Mouse (Mus musculus): Measurements from ENCODE around the gene Fgb.

Fgb gene

DNA sequence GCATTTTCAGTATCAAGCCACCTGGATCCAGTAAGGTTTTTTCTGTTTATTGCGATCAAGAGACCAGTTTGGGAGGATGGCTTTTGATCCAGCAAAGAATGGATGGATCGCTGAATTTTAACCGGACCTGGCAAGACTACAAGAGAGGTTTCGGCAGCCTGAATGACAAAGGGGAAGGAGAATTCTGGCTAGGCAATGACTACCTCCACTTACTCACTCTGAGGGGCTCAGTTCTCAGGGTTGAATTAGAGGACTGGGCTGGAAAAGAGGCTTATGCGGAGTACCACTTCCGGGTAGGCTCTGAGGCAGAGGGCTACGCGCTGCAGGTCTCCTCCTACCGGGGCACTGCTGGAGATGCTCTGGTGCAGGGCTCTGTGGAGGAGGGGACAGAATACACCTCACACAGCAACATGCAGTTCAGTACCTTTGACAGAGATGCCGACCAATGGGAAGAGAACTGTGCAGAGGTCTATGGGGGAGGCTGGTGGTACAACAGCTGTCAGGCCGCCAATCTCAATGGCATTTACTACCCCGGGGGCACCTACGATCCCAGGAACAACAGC, 16.8 kb downstream of the Fgb start:
- in situ Hi-C loops (cut with MboI; ENCODE audit: unreplicated experiment in 2 of 2): no loop called here

DNA sequence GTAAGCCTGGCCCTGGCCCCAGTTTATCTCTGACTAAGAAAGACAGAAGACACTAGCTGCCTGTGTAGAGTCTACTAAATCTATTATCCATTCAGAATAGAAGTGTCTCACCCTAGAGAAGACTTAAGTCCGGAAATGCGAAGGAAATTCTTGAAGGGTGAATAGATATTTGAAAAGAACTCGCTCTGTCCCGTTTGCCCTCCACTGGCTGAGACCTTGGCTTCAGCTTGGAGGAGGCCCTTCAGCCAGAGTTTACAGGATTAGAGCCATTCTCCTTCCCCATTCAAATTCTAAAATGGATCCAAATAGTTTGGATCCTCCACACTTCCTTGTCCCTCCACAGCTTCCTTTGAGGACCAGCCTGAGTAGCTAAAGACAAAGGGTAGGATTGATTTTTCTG, 19.3 kb downstream of the Fgb start:
- in situ Hi-C loops (cut with MboI; ENCODE audit: unreplicated experiment in 2 of 2): no loop called here

GRCm38 (mm10) chr3:83027546-83028251, 22.0 kb downstream of the Fgb start:
- in situ Hi-C loops (cut with MboI; ENCODE audit: unreplicated experiment in 2 of 2): no loop called here

DNA sequence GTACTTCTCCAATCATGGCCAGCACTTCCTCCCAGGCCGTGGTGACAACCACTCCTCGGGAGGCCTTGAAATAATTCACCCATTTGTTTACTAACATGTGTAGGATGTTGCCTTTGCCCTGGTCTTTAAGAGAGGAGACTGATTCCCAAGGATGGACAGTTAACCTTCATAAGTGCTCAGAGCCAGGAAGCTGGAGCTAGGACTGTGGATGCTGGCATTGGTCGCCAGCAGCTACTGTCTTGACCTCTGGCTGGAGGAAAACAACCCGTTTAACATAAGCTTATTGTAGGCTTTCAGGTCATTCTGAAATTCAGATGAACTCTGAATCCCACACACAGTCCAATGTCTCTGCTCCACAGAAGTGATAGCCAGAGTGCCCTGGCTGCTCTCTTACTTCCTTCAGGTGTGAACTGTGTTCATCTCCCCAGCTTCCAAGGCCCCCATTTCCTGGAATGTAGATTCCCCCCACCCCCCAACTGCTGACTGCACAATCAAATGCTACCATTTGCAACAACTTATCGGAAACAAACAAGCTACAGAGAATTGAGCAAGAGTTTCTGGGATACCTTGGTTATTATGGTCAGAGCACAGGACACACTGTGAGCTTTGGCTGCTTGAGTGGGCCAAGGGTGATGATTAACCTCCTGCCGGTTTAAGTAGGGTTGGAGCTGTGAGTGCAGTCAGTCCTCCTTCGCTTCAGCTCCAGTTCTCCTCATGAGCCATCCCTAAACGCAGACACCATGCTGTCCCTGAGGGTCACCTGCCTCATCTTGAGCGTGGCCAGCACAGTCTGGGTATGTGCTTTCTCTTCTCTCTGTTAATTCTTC, 24.0 kb downstream of the Fgb start, which contains the start of gene Fga:
TSS of gene Fga (plus strand) at position 602 of the 827 bp plus-strand sequence.
- in situ Hi-C loops (cut with MboI; ENCODE audit: unreplicated experiment in 2 of 2): no loop called here

- in situ Hi-C loops (cut with MboI; ENCODE audit: unreplicated experiment in 2 of 2): no loop called here
These were observed 24.6 kb downstream of the Fgb start for GRCm38 (mm10) chr3:83025036-83025435.

DNA sequence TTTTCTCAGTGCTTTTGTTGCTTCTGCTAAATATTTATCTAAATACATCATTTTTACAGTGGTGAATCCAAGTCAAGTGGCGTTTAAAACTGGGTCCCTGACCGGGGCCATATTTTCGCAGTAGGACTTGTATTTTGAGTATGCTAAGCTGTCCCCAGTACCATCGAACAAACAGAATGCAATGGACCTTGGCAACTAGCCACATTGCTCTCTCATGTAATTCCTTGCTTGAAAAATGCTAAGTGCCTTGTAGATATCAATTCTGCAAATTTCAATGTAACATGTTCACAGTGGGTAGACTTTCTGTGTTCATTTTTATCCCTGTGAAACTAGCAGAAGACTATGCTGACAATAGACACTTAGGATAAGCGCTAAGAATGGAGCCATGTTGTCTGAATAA, 28.5 kb downstream of the Fgb start:
- in situ Hi-C loops (cut with MboI; ENCODE audit: unreplicated experiment in 2 of 2): no loop called here

- in situ Hi-C loops (cut with MboI; ENCODE audit: unreplicated experiment in 2 of 2): no loop called here
These were observed 29.3 kb downstream of the Fgb start for GRCm38 (mm10) chr3:83020387-83020786.

DNA sequence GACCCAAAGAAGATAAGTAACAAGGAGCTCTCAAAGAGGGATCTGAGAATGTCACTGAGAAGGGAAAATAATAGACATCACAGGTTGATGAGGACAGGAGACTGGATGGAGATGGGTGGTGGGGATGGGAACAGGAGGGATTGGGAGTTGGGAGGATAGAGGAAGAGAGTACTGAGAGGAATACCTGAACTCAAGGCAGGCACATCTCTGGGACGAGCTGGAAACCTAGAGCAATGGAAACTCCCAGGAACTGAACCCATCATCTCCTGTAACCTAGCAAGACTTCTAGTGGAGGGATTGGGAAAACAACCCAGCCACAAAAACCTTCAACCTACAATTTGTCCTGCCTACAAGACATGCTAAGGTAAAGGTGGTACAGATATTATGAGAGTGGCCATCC, 33.4 kb downstream of the Fgb start:
- in situ Hi-C loops (cut with MboI; ENCODE audit: unreplicated experiment in 2 of 2): no loop called here

GRCm38 (mm10) chr3:83013951-83014350, 35.7 kb downstream of the Fgb start:
- in situ Hi-C loops (cut with MboI; ENCODE audit: unreplicated experiment in 2 of 2): no loop called here

- in situ Hi-C loops (cut with MboI; ENCODE audit: unreplicated experiment in 2 of 2): no loop called here
These were observed 37.0 kb downstream of the Fgb start for GRCm38 (mm10) chr3:83012636-83013035.

DNA sequence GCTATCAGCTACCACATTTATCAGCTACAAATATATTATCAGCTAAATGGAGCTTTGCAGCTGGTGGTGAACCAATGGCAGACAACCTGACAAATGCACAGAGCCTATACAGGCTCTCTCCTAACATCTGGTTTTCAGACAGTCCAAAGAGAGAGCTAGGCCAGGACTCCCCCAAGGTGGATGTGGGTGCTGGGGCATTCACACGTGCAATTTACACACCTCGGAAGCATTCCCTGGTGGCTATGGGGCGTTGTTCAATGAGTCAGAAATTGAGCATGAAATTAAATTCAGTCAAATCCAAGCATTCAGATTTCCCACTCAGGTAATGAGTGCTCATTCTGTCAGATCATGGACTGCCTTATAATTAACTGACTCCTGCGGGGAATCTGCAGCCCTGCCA, 38.1 kb downstream of the Fgb start:
- in situ Hi-C loops (cut with MboI; ENCODE audit: unreplicated experiment in 2 of 2): no loop called here

DNA sequence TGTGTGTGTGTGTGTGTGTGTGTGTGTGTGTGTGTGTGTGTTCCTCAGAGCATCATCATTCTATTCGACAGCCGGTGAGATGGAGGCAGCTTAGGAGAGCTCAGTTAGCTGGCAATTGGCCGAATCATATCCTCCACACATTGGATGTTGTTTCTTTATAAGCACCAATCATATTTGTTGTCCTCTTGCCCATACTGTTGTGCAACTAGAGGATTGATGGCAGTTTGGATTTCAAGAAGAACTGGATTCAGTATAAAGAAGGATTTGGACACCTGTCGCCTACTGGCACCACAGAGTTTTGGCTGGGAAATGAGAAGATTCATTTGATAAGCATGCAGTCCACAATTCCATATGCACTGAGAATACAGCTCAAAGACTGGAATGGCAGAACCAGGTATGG, 38.5 kb downstream of the Fgb start:
- in situ Hi-C loops (cut with MboI; ENCODE audit: unreplicated experiment in 2 of 2): no loop called here

- in situ Hi-C loops (cut with MboI; ENCODE audit: unreplicated experiment in 2 of 2): no loop called here
These were observed 39.4 kb downstream of the Fgb start for GRCm38 (mm10) chr3:83010291-83010690.

DNA sequence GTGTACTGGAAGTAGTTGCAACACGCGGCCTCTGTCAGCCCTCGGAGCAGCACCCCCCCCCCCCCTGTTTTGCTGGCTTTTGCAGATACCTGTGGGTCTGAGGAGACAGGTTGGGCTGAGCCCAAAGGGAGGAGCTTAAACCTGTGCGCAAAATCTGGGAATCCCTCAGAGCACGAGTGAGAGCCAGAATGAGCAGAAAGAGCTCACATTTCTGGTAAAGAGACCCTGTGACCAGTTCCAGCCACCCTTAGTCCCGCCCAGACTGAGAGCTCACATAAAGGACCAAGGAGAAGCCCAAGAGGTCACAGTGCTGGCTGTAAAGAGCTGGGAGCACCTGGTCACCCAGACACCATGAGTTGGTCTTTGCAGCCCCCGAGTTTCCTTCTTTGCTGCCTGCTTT, 42.1 kb downstream of the Fgb start, which contains the start of gene Fgg:
TSS of gene Fgg (plus strand) at position 168 of the 400 bp plus-strand sequence.
- in situ Hi-C loops (cut with MboI; ENCODE audit: unreplicated experiment in 2 of 2): no loop called here

- in situ Hi-C loops (cut with MboI; ENCODE audit: unreplicated experiment in 2 of 2): loop anchor here (5.0 kb wide), 2 partner anchors 48 to 78 kb away; no protein-coding TSS in a partner anchor
These were observed 44.9 kb downstream of the Fgb start for GRCm38 (mm10) chr3:83004801-83005200.

DNA sequence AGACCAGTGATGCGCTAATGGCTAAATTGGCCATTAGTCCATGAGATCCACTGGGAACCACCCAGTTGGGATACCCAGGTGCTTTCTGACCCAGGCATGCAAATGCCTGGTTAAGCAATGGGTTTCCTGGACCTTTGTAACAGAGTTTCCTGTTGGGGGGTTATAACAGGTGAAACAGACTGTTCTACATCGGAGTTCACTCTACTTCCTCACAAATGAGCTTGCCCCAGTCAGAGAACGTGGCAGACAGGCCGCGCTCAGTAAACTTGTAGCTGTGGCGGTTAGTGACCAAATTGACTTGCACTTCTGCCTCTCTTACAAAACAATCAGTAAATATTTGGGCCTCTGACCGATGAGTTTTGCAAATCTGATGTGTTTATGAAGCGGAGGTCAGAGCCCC, 46.6 kb downstream of the Fgb start:
- in situ Hi-C loops (cut with MboI; ENCODE audit: unreplicated experiment in 2 of 2): loop anchor here (5.0 kb wide), 2 partner anchors 49 to 79 kb away; no protein-coding TSS in a partner anchor

DNA sequence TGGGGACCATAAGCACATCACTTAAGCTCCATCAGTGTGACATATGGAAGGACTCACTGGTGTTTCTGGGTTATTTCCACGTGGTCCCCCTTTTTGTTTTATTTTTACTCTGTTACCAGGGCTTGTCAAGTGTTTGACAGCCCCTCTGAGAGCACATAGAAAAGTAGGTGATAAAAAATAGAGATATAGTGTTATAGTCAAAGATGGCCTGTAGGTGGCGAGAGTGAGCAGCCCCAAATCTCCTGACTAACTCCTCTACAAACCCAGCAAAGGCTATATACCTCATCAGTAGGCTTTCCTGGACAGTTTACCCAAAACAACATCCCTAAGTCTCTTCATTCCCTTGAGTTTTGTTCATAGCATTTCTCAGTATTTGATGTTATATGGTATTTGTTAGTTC, 47.5 kb downstream of the Fgb start:
- in situ Hi-C loops (cut with MboI; ENCODE audit: unreplicated experiment in 2 of 2): loop anchor here (5.0 kb wide), 2 partner anchors 50 to 80 kb away; no protein-coding TSS in a partner anchor

DNA sequence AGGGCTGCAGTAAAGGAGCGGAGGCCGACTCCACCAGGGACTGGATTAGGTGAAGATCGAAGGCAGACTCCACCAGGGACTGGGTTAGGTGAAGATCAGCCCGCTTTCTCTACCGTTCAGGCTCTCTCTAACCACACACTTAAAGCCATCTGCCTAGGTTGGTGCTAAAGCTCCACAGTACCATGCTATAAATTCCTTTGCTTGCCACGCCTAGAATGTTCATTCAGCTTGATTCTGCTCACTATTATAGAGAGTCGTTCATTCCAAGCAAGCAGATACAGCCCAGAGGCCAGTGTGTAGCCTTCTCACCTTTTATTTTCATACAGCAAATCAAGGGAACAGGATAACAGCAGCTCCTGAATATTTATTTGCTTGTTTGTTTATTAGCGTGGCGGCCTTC, 49.7 kb downstream of the Fgb start:
- in situ Hi-C loops (cut with MboI; ENCODE audit: unreplicated experiment in 2 of 2): loop anchor here (5.0 kb wide), 4 partner anchors 52 to 282 kb away; no protein-coding TSS in a partner anchor

DNA sequence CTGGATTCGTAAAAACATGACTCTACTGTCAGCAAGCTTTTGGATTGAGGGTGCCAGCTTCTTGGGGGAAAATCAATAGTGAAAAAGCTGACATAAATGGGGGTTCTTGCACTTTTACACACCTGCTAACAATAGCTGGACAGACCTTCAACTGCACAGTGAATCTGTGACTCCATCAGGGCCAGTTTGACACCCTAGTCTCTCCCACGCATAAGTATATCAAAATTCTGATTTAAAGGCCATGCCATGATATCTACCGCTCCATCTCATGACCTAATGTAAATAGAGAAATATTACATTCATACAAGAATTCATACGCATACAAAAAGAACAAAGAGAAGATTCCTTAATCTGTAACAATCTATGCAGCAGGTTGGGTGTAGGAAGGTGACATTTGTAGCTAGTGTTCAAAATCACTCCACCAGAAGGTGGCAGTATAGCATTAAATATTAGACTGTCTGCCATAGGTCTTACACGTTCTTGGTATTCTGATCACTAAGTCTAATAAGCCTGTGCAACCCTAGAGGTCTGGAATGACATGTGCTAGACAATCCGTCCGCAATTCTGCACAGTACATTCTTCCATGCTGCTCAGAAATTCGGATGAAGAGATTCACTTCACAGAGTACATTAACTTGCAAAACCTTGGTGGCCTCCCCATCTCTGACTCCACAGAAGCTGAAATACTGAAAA, 50.7 kb downstream of the Fgb start:
- in situ Hi-C loops (cut with MboI; ENCODE audit: unreplicated experiment in 2 of 2): loop anchor here (5.0 kb wide), 2 partner anchors 273 to 283 kb away; no protein-coding TSS in a partner anchor

DNA sequence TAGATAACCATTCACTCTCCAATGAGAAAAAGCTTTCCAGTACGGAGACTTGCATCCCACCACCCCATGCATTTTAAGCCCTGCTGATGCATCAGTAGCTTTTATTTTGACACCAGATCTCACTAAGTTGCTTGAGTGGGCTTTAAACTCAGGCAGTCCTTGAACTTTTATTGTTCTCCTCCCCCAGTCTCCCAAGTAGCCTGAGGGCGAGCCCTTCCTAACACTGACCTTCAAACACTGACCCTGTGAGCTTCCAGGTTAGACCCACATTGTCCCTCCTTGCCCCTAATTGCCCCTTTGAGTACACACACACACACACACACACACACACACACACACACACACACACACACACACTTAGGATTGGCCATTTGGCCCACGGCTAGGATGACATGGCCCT, 53.0 kb downstream of the Fgb start:
- in situ Hi-C loops (cut with MboI; ENCODE audit: unreplicated experiment in 2 of 2): loop anchor here (5.0 kb wide), 2 partner anchors 276 to 286 kb away; no protein-coding TSS in a partner anchor
